Mouse (Mus musculus): ENCODE measurements around the gene Armc5. TPM values are rescaled to one million over a fixed set of nuclear protein-coding genes. Genes with fewer than 3 reads are reported as not detected.

The Armc5 gene
- polyA plus RNA-seq, 1 experiment from 2014 or later, result 20.0 TPM

DNA sequence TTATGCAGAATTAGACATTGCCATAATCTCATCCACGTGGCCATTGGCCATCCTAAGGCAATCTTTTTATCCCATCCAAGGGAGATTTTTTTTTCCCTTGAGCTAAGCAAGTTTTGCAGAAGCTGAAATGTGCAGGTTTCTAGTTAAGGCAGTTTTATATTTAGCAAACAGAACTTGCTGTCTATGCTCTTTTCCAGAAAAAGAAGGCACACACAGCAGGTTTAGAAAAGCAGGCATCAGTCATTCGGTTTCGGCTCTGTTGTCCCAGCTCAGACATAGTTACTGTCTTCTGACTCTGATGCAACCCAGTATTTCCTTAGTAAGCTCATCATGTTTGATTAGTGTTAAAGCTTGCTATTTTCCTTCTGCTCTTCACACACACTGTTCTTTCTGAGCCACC, 16.2 kb upstream of the Armc5 start:
- no peak for ATAC-seq (ENCODE audit: low read depth)
- Histone ChIP-seq H3K9ac (ENCODE audit: low read length) (no peak overlapping the region), H3K4me2 (ENCODE audit: low read depth, low read length) (no peak overlapping the region), H3K9me3 (ENCODE audit: control insufficient read depth, low read length) (peaks cover 4% of the 10 kb centered on the region), H3K27me3 (ENCODE audit: control insufficient read depth, insufficient read depth, low read depth, low read length) (no peaks in the 10 kb centered on the region), H3K36me3 (ENCODE audit: control insufficient read depth, insufficient read depth, low read length) (no peaks in the 10 kb centered on the region), H3K4me3 (ENCODE audit: low read length) (no peak overlapping the region), H3K4me1 (replicated peaks; ENCODE audit: control insufficient read depth, insufficient read depth, low read length) (no peaks in the 10 kb centered on the region), H3K27ac (ENCODE audit: low read length) (no peak overlapping the region)
- 90% methylated on average over 3 of the region's 3 CpGs for WGBS

GRCm38 (mm10) chr7:128231741-128232140, 5.4 kb upstream of the Armc5 start:
- Histone ChIP-seq H3K4me1 (replicated peaks; ENCODE audit: control insufficient read depth, insufficient read depth, low read length) (peaks cover 1% of the 10 kb centered on the region; the same call in 1 of the 2 replicates), H3K36me3 (ENCODE audit: control insufficient read depth, insufficient read depth, low read length) (no peaks in the 10 kb centered on the region), H3K27ac (ENCODE audit: low read length) (no peak overlapping the region), H3K9me3 (ENCODE audit: control insufficient read depth, low read length) (no peaks in the 10 kb centered on the region), H3K9ac (ENCODE audit: low read length) (no peak overlapping the region), H3K4me2 (ENCODE audit: low read depth, low read length) (no peak overlapping the region), H3K27me3 (ENCODE audit: control insufficient read depth, insufficient read depth, low read depth, low read length) (no peaks in the 10 kb centered on the region), H3K4me3 (ENCODE audit: low read length) (no peak overlapping the region)
- 38% methylated on average over 8 of the region's 8 CpGs for WGBS
- ATAC-seq (ENCODE audit: low read depth), result no peak

GRCm38 (mm10) chr7:128234796-128235195, 2.3 kb upstream of the Armc5 start:
- 80% methylated on average over 2 of the region's 2 CpGs for WGBS
- no peak overlapping the region for H3K4me3 ChIP-seq (ENCODE audit: low read length)
- no peak overlapping the region for H3K4me2 ChIP-seq (ENCODE audit: low read depth, low read length)
- H3K27ac ChIP-seq (ENCODE audit: low read length), result no peak overlapping the region
- H3K4me1 ChIP-seq (replicated peaks; ENCODE audit: control insufficient read depth, insufficient read depth, low read length), result peaks cover 13% of the 10 kb centered on the region
- no peaks in the 10 kb centered on the region for H3K27me3 ChIP-seq (ENCODE audit: control insufficient read depth, insufficient read depth, low read depth, low read length)
- ATAC-seq (ENCODE audit: low read depth), result no peak
- H3K9me3 ChIP-seq (ENCODE audit: control insufficient read depth, low read length), result no peaks in the 10 kb centered on the region
- no peak overlapping the region for H3K9ac ChIP-seq (ENCODE audit: low read length)
- no peaks in the 10 kb centered on the region for H3K36me3 ChIP-seq (ENCODE audit: control insufficient read depth, insufficient read depth, low read length)

- no peaks in the 10 kb centered on the region for H3K9me3 ChIP-seq (ENCODE audit: control insufficient read depth, low read length)
- no peak overlapping the region for H3K27ac ChIP-seq (ENCODE audit: low read length)
- 62% methylated on average over 1 of the region's 1 CpGs for WGBS
- H3K4me2 ChIP-seq (ENCODE audit: low read depth, low read length), result no peak overlapping the region
- H3K36me3 ChIP-seq (ENCODE audit: control insufficient read depth, insufficient read depth, low read length), result peaks cover 5% of the 10 kb centered on the region
- no peaks in the 10 kb centered on the region for H3K27me3 ChIP-seq (ENCODE audit: control insufficient read depth, insufficient read depth, low read depth, low read length)
- H3K9ac ChIP-seq (ENCODE audit: low read length), result no peak overlapping the region
- peaks cover 13% of the 10 kb centered on the region for H3K4me1 ChIP-seq (replicated peaks; ENCODE audit: control insufficient read depth, insufficient read depth, low read length)
- no peak for ATAC-seq (ENCODE audit: low read depth)
- H3K4me3 ChIP-seq (ENCODE audit: low read length), result no peak overlapping the region
Measured at GRCm38 (mm10) chr7:128235481-128235880, 1.7 kb upstream of the Armc5 start.

GRCm38 (mm10) chr7:128236426-128236825, 716 bp upstream of the Armc5 start:
- 95% methylated on average over 13 of the region's 13 CpGs for WGBS
- H3K4me3 ChIP-seq (ENCODE audit: low read length), result no peak overlapping the region
- no peaks in the 10 kb centered on the region for H3K27me3 ChIP-seq (ENCODE audit: control insufficient read depth, insufficient read depth, low read depth, low read length)
- H3K9me3 ChIP-seq (ENCODE audit: control insufficient read depth, low read length), result no peaks in the 10 kb centered on the region
- H3K9ac ChIP-seq (ENCODE audit: low read length), result no peak overlapping the region
- H3K4me1 ChIP-seq (replicated peaks; ENCODE audit: control insufficient read depth, insufficient read depth, low read length), result peaks cover 13% of the 10 kb centered on the region
- H3K4me2 ChIP-seq (ENCODE audit: low read depth, low read length), result no peak overlapping the region
- no peak overlapping the region for H3K27ac ChIP-seq (ENCODE audit: low read length)
- peaks cover 13% of the 10 kb centered on the region for H3K36me3 ChIP-seq (ENCODE audit: control insufficient read depth, insufficient read depth, low read length)
- ATAC-seq (ENCODE audit: low read depth), result no peak

GRCm38 (mm10) chr7:128237593-128237926, 418 bp downstream of the Armc5 start:
- WGBS, result under 1% methylated on average over 25 of the region's 25 CpGs
- Histone ChIP-seq H3K27me3 (ENCODE audit: control insufficient read depth, insufficient read depth, low read depth, low read length) (no peaks in the 10 kb centered on the region), H3K9me3 (ENCODE audit: control insufficient read depth, low read length) (no peaks in the 10 kb centered on the region), H3K27ac (ENCODE audit: low read length) (peak overlapping the region; percentile 99), H3K4me3 (ENCODE audit: low read length) (peak overlapping the region; percentile 75), H3K36me3 (ENCODE audit: control insufficient read depth, insufficient read depth, low read length) (peaks cover 14% of the 10 kb centered on the region), H3K9ac (ENCODE audit: low read length) (peak overlapping the region; percentile 91), H3K4me1 (replicated peaks; ENCODE audit: control insufficient read depth, insufficient read depth, low read length) (peaks cover 13% of the 10 kb centered on the region), H3K4me2 (ENCODE audit: low read depth, low read length) (peak overlapping the region; percentile 71)
- no peak for ATAC-seq (ENCODE audit: low read depth)

GRCm38 (mm10) chr7:128237927-128238778, 1.0 kb downstream of the Armc5 start, which contains the start of gene 9130023H24Rik:
TSS of gene 9130023H24Rik (minus strand) at chr7:128238031.
- H3K4me2 ChIP-seq (ENCODE audit: low read depth, low read length), result peak within 1 kb of the TSS; percentile 73
- H3K9me3 ChIP-seq (ENCODE audit: control insufficient read depth, low read length), result no peaks in the 10 kb centered on the region
- H3K4me1 ChIP-seq (replicated peaks; ENCODE audit: control insufficient read depth, insufficient read depth, low read length), result peaks cover 13% of the 10 kb centered on the region
- peak; percentile 91 for ATAC-seq (ENCODE audit: low read depth)
- peak within 1 kb of the TSS; percentile 75 for H3K4me3 ChIP-seq (ENCODE audit: low read length)
- WGBS, result 0% methylated on average over 70 of the region's 72 CpGs
- peaks cover 17% of the 10 kb centered on the region for H3K36me3 ChIP-seq (ENCODE audit: control insufficient read depth, insufficient read depth, low read length)
- H3K27me3 ChIP-seq (ENCODE audit: control insufficient read depth, insufficient read depth, low read depth, low read length), result no peaks in the 10 kb centered on the region
- peak within 1 kb of the TSS; percentile 91 for H3K9ac ChIP-seq (ENCODE audit: low read length)
- H3K27ac ChIP-seq (ENCODE audit: low read length), result peak within 1 kb of the TSS; percentile 99

GRCm38 (mm10) chr7:128238991-128239390, 1.8 kb downstream of the Armc5 start:
- Histone ChIP-seq H3K36me3 (ENCODE audit: control insufficient read depth, insufficient read depth, low read length) (peaks cover 19% of the 10 kb centered on the region), H3K4me1 (replicated peaks; ENCODE audit: control insufficient read depth, insufficient read depth, low read length) (peaks cover 13% of the 10 kb centered on the region), H3K27ac (ENCODE audit: low read length) (peak overlapping the region; percentile 98), H3K4me3 (ENCODE audit: low read length) (peak overlapping the region; percentile 75), H3K4me2 (ENCODE audit: low read depth, low read length) (peak overlapping the region; percentile 73), H3K9me3 (ENCODE audit: control insufficient read depth, low read length) (no peaks in the 10 kb centered on the region), H3K9ac (ENCODE audit: low read length) (peak overlapping the region; percentile 61), H3K27me3 (ENCODE audit: control insufficient read depth, insufficient read depth, low read depth, low read length) (no peaks in the 10 kb centered on the region)
- 17% methylated on average over 4 of the region's 4 CpGs for WGBS
- no peak for ATAC-seq (ENCODE audit: low read depth)

GRCm38 (mm10) chr7:128240131-128240784, 3.1 kb downstream of the Armc5 start:
- peaks cover 28% of the 10 kb centered on the region for H3K36me3 ChIP-seq (ENCODE audit: control insufficient read depth, insufficient read depth, low read length)
- H3K9me3 ChIP-seq (ENCODE audit: control insufficient read depth, low read length), result no peaks in the 10 kb centered on the region
- 91% methylated on average over 27 of the region's 27 CpGs for WGBS

More at GRCm38 (mm10) chr7:128240131-128240784, 3.1 kb downstream of the Armc5 start:
- H3K4me3 ChIP-seq (ENCODE audit: low read length), result no peak overlapping the region
- peaks cover 13% of the 10 kb centered on the region for H3K4me1 ChIP-seq (replicated peaks; ENCODE audit: control insufficient read depth, insufficient read depth, low read length)
- no peak overlapping the region for H3K4me2 ChIP-seq (ENCODE audit: low read depth, low read length)
- no peak for ATAC-seq (ENCODE audit: low read depth)
- no peak overlapping the region for H3K27ac ChIP-seq (ENCODE audit: low read length)
- H3K9ac ChIP-seq (ENCODE audit: low read length), result no peak overlapping the region; the same call in 1 of the 2 replicates
- H3K27me3 ChIP-seq (ENCODE audit: control insufficient read depth, insufficient read depth, low read depth, low read length), result no peaks in the 10 kb centered on the region

Measured in lung, embryonic 16.5 days (tissue).